Mouse (Mus musculus): Measurements from ENCODE around the gene Cd44. TPM values are rescaled to one million over a fixed set of nuclear protein-coding genes. Genes with fewer than 3 reads are reported as not detected.

Cd44 gene
- total and polyA plus RNA-seq, 3 experiments, result 102 to 153 (median 112) TPM

GRCm38 (mm10) chr2:102898585-102898984, 2.9 kb downstream of the Cd44 start:
- in situ Hi-C loops (cut with MboI; ENCODE audit: low pct_ligation_motif_present, low pct_unique_long_range_greater_than_20kb, low sequenced_read_pairs) (loop anchor here (5.0 kb wide), 1 partner anchor 34 kb away; no protein-coding TSS in a partner anchor), dilution Hi-C loops (cut with MboI; ENCODE audit: extremely low pct_ligation_motif_present, extremely low pct_unique_long_range_greater_than_20kb, low sequenced_read_pairs) (no loop called here)
- no peaks in the 10 kb centered on the region for H3K9me3 ChIP-seq (replicated peaks; ENCODE audit: low read length)
- peak overlapping the region; percentile 31 for H3K4me2 ChIP-seq (ENCODE audit: insufficient read depth, low read depth, poor library complexity, severe bottlenecking)
- peaks cover 9 to 37% of the 10 kb centered on the region in 2 experiments for H3K36me3 ChIP-seq (replicated peaks in 1 of 2; ENCODE audit: control insufficient read depth in 1 of 2, insufficient read depth in 1 of 2, low read length in 1 of 2)
- no peak for DNase-seq (ENCODE audit: extremely low read depth)
- TF ChIP-seq TCF12 (IDR thresholded peaks at IDR 0.05; ENCODE audit: low read depth, low read length), result no peak
- TF ChIP-seq ZNF384 (IDR thresholded peaks at IDR 0.05; ENCODE audit: low read depth, low read length), result 0 out of 2 replicates have a peak, but pooled peaks have one; percentile 20
- TF ChIP-seq POLR2AphosphoS2 (IDR thresholded peaks at IDR 0.05; ENCODE audit: low read depth, low read length), result no peak
- TF ChIP-seq CHD1 (IDR thresholded peaks at IDR 0.05; ENCODE audit: low read depth, low read length), result 0 out of 2 replicates have a peak, but pooled peaks have one; percentile 48
- peaks cover 71% of the 10 kb centered on the region for H3K79me2 ChIP-seq (replicated peaks; ENCODE audit: control insufficient read depth, extremely low read depth, insufficient read depth, poor library complexity, severe bottlenecking)
- H3K4me1 ChIP-seq (ENCODE audit: control insufficient read depth in 1 of 2, insufficient read depth in 2 of 2), result peaks cover 20 to 45% of the 10 kb centered on the region in 2 experiments
- H3K9ac ChIP-seq (ENCODE audit: insufficient read depth, low read depth), result peak overlapping the region; percentile 80
- peak overlapping the region; percentile 84 for H3K27ac ChIP-seq (ENCODE audit: insufficient read depth, low read depth)
- H3K27me3 ChIP-seq (replicated peaks), result no peaks in the 10 kb centered on the region
- H3K4me3 ChIP-seq (replicated peaks in 1 of 3; ENCODE audit: low read depth in 2 of 3, low read length in 2 of 3, poor library complexity in 1 of 3), result peak overlapping the region; percentile 65 to 97 (median 83)

GRCm38 (mm10) chr2:102896154-102896553, 5.3 kb downstream of the Cd44 start:
- Histone ChIP-seq H3K4me3 (replicated peaks in 1 of 3; ENCODE audit: low read depth in 2 of 3, low read length in 2 of 3, poor library complexity in 1 of 3) (peak overlapping the region; percentile 28 to 49 (median 40)), H3K27me3 (replicated peaks) (no peaks in the 10 kb centered on the region), H3K4me1 (ENCODE audit: control insufficient read depth in 1 of 2, insufficient read depth in 2 of 2) (peaks cover 25 to 63% of the 10 kb centered on the region in 2 experiments), H3K27ac (ENCODE audit: insufficient read depth, low read depth) (peak overlapping the region; percentile 73), H3K9me3 (replicated peaks; ENCODE audit: low read length) (no peaks in the 10 kb centered on the region), H3K4me2 (ENCODE audit: insufficient read depth, low read depth, poor library complexity, severe bottlenecking) (peak overlapping the region; percentile 93), H3K36me3 (replicated peaks in 1 of 2; ENCODE audit: control insufficient read depth in 1 of 2, insufficient read depth in 1 of 2, low read length in 1 of 2) (peaks cover 15 to 62% of the 10 kb centered on the region in 2 experiments), H3K9ac (ENCODE audit: insufficient read depth, low read depth) (peak overlapping the region; percentile 85), H3K79me2 (replicated peaks; ENCODE audit: control insufficient read depth, extremely low read depth, insufficient read depth, poor library complexity, severe bottlenecking) (peaks cover 94% of the 10 kb centered on the region)
- TF ChIP-seq EP300 (IDR thresholded peaks at IDR 0.05; ENCODE audit: low read length), result peak; percentile 35; the same call in 1 of the 2 replicates
- no peak for TF ChIP-seq POLR2A (IDR thresholded peaks at IDR 0.05; ENCODE audit: low read depth, low read length)
- peak; percentile 54; the same call in 1 of the 2 replicates for TF ChIP-seq TCF12 (IDR thresholded peaks at IDR 0.05; ENCODE audit: low read depth, low read length)
- TF ChIP-seq ETS1 (conservative IDR thresholded peaks at IDR 0.05; ENCODE audit: low read depth, low read length), result 0 out of 2 replicates have a peak, but pooled peaks have one; percentile 8
- 0 out of 2 replicates have a peak, but pooled peaks have one; percentile 12 for TF ChIP-seq BHLHE40 (IDR thresholded peaks at IDR 0.05; ENCODE audit: low read depth, low read length)
- peak; percentile 76 for TF ChIP-seq SIN3A (IDR thresholded peaks at IDR 0.05; ENCODE audit: low read length)
- dilution Hi-C loops (cut with MboI; ENCODE audit: extremely low pct_ligation_motif_present, extremely low pct_unique_long_range_greater_than_20kb, low sequenced_read_pairs) (no loop called here), in situ Hi-C loops (cut with MboI; ENCODE audit: low pct_ligation_motif_present, low pct_unique_long_range_greater_than_20kb, low sequenced_read_pairs) (loop anchor here (5.0 kb wide), 1 partner anchor 36 kb away; no protein-coding TSS in a partner anchor)
- no peak for DNase-seq (ENCODE audit: extremely low read depth)

GRCm38 (mm10) chr2:102895197-102895596, 6.3 kb downstream of the Cd44 start:
- dilution Hi-C loops (cut with MboI; ENCODE audit: extremely low pct_ligation_motif_present, extremely low pct_unique_long_range_greater_than_20kb, low sequenced_read_pairs), result no loop called here
- peaks cover 27 to 73% of the 10 kb centered on the region in 2 experiments for H3K4me1 ChIP-seq (ENCODE audit: control insufficient read depth in 1 of 2, insufficient read depth in 2 of 2)
- no peak overlapping the region for H3K4me2 ChIP-seq (ENCODE audit: insufficient read depth, low read depth, poor library complexity, severe bottlenecking)
- no peak overlapping the region for H3K9ac ChIP-seq (ENCODE audit: insufficient read depth, low read depth)
- in situ Hi-C loops (cut with MboI; ENCODE audit: low pct_ligation_motif_present, low pct_unique_long_range_greater_than_20kb, low sequenced_read_pairs), result loop anchor here (5.0 kb wide), 1 partner anchor 37 kb away; no protein-coding TSS in a partner anchor
- peak overlapping the region in 1 of 3 experiments; percentile 2 for H3K4me3 ChIP-seq (replicated peaks in 1 of 3; ENCODE audit: low read depth in 2 of 3, low read length in 2 of 3, poor library complexity in 1 of 3)
- 0 out of 2 replicates have a peak overlapping the region, but pooled peaks have one; percentile 10 for H3K27ac ChIP-seq (ENCODE audit: insufficient read depth, low read depth)
- TF ChIP-seq GABPA (IDR thresholded peaks at IDR 0.05; ENCODE audit: insufficient replicate concordance, low read depth, low read length), result no peak
- no peak for TF ChIP-seq MEF2A (IDR thresholded peaks at IDR 0.05; ENCODE audit: borderline replicate concordance, low read depth, low read length)
- no peaks in the 10 kb centered on the region for H3K27me3 ChIP-seq (replicated peaks)
- H3K9me3 ChIP-seq (replicated peaks; ENCODE audit: low read length), result no peaks in the 10 kb centered on the region
- H3K79me2 ChIP-seq (replicated peaks; ENCODE audit: control insufficient read depth, extremely low read depth, insufficient read depth, poor library complexity, severe bottlenecking), result peaks cover 94% of the 10 kb centered on the region
- DNase-seq (ENCODE audit: extremely low read depth), result no peak
- peaks cover 22 to 70% of the 10 kb centered on the region in 2 experiments for H3K36me3 ChIP-seq (replicated peaks in 1 of 2; ENCODE audit: control insufficient read depth in 1 of 2, insufficient read depth in 1 of 2, low read length in 1 of 2)

Measured in CH12.LX (cell line).